Mouse (Mus musculus) testis, postnatal 10 days (tissue): ENCODE measurements around the gene Vmn1r199.
"Not testable (repeated sequence)": the region's sequence is repeated elsewhere in the genome, so short reads cannot be mapped to it uniquely, and the experiment has no call there.

Source experiments
- DNase-seq: peaks from one replicate; pipeline ENCODE4 v3.0.0; 2021; ENCODE audit warnings: low spot score

Gene Vmn1r199

DNA sequence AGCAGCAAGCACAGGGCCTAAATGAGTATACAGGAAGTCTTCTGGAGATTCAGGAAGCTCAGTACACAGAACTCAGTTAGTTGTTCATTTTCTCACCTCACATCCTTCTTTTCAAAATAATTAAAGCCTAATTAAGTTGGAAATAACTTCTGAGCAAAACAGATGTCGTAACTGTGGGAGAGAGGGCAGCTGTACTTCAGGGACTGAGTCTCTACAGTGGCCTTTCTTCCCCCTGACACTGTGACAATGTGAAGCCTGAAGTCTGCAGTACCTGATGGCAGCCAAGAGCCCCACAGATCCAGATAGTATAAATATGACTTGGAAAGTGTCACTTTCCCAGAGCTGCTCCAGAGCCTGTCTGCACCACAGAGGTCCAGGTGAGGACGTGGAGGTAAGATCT, at the start of gene Vmn1r199:
Gene Vmn1r199 (plus strand): TSS at position 301 of the 400 bp plus-strand sequence.
- DNase-seq = no peak

GRCm38 (mm10) chr13:22333269-22333668, 46.3 kb upstream of the Vmn1r199 start:
- no peak for DNase-seq

GRCm38 (mm10) chr13:22335565-22335964, 44.1 kb upstream of the Vmn1r199 start:
- no peak for DNase-seq

GRCm38 (mm10) chr13:22350064-22350463, 29.6 kb upstream of the Vmn1r199 start, which contains the start of gene Vmn1r198:
Gene Vmn1r198, plus strand, starts transcription at chr13:22350364.
- no peak for DNase-seq

DNA sequence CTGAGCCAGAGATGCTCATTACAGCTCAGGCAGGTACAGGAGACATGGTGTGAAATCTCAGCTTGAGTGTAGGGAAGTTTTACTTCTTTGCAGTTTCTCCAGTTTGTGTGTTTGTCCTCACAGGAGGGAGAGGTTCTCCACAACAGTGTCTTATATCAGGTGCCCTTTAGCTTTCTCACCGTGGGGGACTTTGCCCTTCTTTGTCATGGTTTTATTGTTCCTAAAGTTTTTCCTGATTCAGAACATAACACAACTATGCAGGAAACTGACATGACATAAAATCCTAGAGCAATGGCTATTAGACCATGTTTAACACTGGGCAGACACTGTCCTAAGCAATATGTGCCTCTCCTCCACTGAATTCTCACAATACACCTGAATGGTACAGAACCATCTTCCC, 28.8 kb upstream of the Vmn1r199 start:
- no peak for DNase-seq

- DNase-seq = not testable (repeated sequence)
These were observed 1.5 kb downstream of the Vmn1r199 start for GRCm38 (mm10) chr13:22381128-22381527.

GRCm38 (mm10) chr13:22383401-22383800, 3.8 kb downstream of the Vmn1r199 start:
- no peak for DNase-seq

DNA sequence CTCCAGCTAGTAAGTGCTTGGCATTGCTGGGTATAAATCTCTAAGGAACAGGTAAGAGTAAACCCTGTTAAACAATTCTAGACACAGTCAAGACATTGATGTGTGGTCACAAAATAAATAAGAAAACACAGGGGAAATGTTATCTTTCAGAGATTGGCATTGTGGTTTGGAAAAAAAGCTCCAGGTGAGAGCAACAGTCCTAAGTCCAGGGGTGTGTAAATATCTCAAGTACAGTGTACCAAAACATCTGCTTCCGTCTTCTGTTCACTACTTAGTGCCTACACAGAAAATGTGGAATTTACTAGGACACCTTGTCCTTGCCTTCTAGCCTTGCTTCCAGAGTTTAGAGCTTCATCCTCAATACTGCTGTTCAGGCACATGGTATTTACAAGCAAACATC, 7.4 kb downstream of the Vmn1r199 start:
- no peak for DNase-seq

DNA sequence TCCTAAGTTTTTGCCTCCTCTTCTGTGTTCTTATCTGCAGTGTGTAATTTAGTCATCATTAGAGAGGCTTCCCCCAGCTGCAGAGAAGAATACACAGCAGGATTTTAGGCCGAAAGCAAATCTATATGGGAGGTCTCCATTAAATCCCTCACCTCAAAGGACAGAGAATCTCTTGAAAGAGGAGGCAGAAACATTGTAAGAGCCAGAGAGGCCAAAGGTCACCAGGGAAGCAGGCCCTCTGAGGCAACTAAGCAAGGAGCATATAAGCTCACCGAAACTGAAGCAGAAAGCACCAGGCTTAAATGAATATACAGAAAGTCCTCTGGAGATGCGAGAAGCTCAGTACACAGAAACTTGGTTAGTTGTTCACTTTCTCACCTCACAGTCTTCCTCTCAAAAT, 10.5 kb downstream of the Vmn1r199 start, which contains the start of gene Vmn1r200:
Gene Vmn1r200 (plus strand): TSS at position 301 of the 400 bp plus-strand sequence.
- no peak for DNase-seq

DNA sequence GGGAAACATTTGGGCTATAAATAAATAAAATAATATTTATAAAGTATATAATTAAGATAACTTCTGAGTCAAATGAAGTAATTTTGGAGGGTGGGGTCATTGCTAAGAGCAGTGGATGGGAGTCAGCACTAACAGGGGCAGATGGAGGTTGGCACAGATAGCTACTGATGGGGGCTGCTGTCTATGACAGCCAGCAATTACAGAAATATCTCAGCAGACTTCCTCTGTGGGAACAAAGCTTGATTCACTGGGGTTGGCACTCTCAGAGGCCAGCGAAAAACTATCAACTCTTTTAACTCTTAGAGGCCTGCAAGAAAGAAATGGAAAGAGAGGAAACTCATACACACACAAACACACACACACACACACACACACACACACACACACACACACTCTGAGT, 23.4 kb downstream of the Vmn1r199 start:
- no peak for DNase-seq
